Mouse (Mus musculus): ENCODE measurements around the gene Syne2. TPM values are rescaled to one million over a fixed set of nuclear protein-coding genes. Genes with fewer than 3 reads are reported as not detected.
"Not testable (repeated sequence)": the region's sequence is repeated elsewhere in the genome, so short reads cannot be mapped to it uniquely, and the experiment has no call there.

Syne2 gene
- total RNA-seq (2021): 10 to 100 TPM; 22.2 to 28.2 TPM
- long read RNA-seq, experiment 1, partial matches to known transcripts: 9 of 19 reads
- long read RNA-seq, experiment 1, other reads (novel, unspliced or antisense): 10 of 19 reads
- long read RNA-seq, experiment 2, partial matches to known transcripts: 10 of 37 reads
- long read RNA-seq, experiment 2, other reads (novel, unspliced or antisense): 27 of 37 reads

- DNase-seq: peak; percentile 83
Measured at GRCm38 (mm10) chr12:75817959-75818452, at the start of gene Syne2. TSS of gene Syne2 (plus strand) at chr12:75818134.

- DNase-seq: no peak
Measured at GRCm38 (mm10) chr12:75771410-75771809, 46.5 kb upstream of the Syne2 start.

GRCm38 (mm10) chr12:75772424-75773034 is 45.4 kb upstream of the Syne2 start:
- peak; percentile 69 for DNase-seq

GRCm38 (mm10) chr12:75781445-75781844 is 36.5 kb upstream of the Syne2 start:
- no peak for DNase-seq

GRCm38 (mm10) chr12:75781995-75782394 is 35.9 kb upstream of the Syne2 start:
- DNase-seq: no peak

- no peak for DNase-seq
Measured at GRCm38 (mm10) chr12:75784271-75784751, 33.6 kb upstream of the Syne2 start.

- not testable (repeated sequence) for DNase-seq
Measured at GRCm38 (mm10) chr12:75786681-75787080, 31.3 kb upstream of the Syne2 start.

- no peak for DNase-seq
Measured at GRCm38 (mm10) chr12:75789451-75789850, 28.5 kb upstream of the Syne2 start.

GRCm38 (mm10) chr12:75794527-75794926 is 23.4 kb upstream of the Syne2 start:
- DNase-seq: no peak

- no peak for DNase-seq
Measured at GRCm38 (mm10) chr12:75796510-75796909, 21.4 kb upstream of the Syne2 start.

GRCm38 (mm10) chr12:75806281-75806680 is 11.7 kb upstream of the Syne2 start:
- DNase-seq: no peak

GRCm38 (mm10) chr12:75813766-75814165 is 4.2 kb upstream of the Syne2 start:
- DNase-seq: no peak

- DNase-seq: no peak
Measured at GRCm38 (mm10) chr12:75814551-75814950, 3.4 kb upstream of the Syne2 start.

GRCm38 (mm10) chr12:75816981-75817856 is 715 bp upstream of the Syne2 start:
- no peak for DNase-seq

GRCm38 (mm10) chr12:75818453-75819434 is 810 bp downstream of the Syne2 start:
- DNase-seq: peak; percentile 56

GRCm38 (mm10) chr12:75819481-75819880 is 1.5 kb downstream of the Syne2 start:
- no peak for DNase-seq

- no peak for DNase-seq
Measured at GRCm38 (mm10) chr12:75820216-75820615, 2.3 kb downstream of the Syne2 start.

- no peak for DNase-seq
Measured at GRCm38 (mm10) chr12:75822122-75822521, 4.2 kb downstream of the Syne2 start.

GRCm38 (mm10) chr12:75823475-75823874 is 5.5 kb downstream of the Syne2 start:
- no peak for DNase-seq

GRCm38 (mm10) chr12:75825458-75825857 is 7.5 kb downstream of the Syne2 start:
- DNase-seq: no peak

GRCm38 (mm10) chr12:75826699-75827353 is 8.9 kb downstream of the Syne2 start:
- DNase-seq: no peak
